Mouse (Mus musculus): Measurements from ENCODE around the gene Gm5916. TPM values are rescaled to one million over a fixed set of nuclear protein-coding genes. Genes with fewer than 3 reads are reported as not detected.

Gm5916 gene
- total RNA-seq (2015; ENCODE audit: low replicate concordance) (not detected in 2 replicates), total RNA-seq (2017; ENCODE audit: low replicate concordance) (not detected in 2 replicates)

DNA sequence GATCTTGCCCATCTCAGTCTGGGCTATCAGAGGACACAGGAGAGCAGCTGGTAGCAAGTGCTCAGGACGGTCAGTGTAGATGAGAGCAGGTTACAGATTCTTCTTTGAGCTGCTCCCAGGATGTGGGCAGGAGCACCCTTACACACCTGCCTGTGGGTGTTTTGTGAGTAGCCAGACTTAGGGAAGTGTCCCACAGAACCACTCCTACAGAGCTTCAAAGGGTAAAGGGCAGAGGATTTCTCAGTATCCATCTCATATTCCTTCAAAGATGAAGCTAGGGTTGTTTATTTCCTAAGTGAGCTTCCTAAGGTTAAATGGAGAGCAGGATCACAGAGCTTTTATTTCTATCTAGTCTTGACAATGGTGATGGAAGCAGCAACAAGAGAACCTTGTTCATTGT is at the start of gene Gm5916:
Gene Gm5916, minus strand, starts transcription at position 101 of the 400 bp plus-strand sequence.
- no peak for ATAC-seq (replicated peaks; ENCODE audit: low FRiP score, poor library complexity, severe bottlenecking)

Other genes with a start within 250 kb of the Gm5916 start
- not detected in 2 replicates for gene 9230113P08Rik, start 220.4 kb downstream of the Gm5916 start, total RNA-seq (2015; ENCODE audit: low replicate concordance)
- not detected in 2 replicates for gene 9230113P08Rik, start 220.4 kb downstream of the Gm5916 start, total RNA-seq (2017; ENCODE audit: low replicate concordance)